Mouse (Mus musculus) cerebellum, adult 2 months (tissue): ENCODE measurements around the gene Asgr1.

Source experiments
- CTCF ChIP-seq: fragments of 200-500 bp; IDR thresholded peaks from 2 replicates; pipeline ENCODE4 v1.5.1; 2011; ENCODE audit warnings: low read depth, mild to moderate bottlenecking, control low read depth, low read length, moderate library complexity, borderline replicate concordance; ENCODE audit not compliant: insufficient read depth
- POLR2A ChIP-seq: fragments of 200-500 bp; IDR thresholded peaks from 2 replicates; pipeline ENCODE4 v1.6.1; 2011; ENCODE audit warnings: low read length, control low read depth, borderline replicate concordance; ENCODE audit not compliant: insufficient read depth

DNA sequence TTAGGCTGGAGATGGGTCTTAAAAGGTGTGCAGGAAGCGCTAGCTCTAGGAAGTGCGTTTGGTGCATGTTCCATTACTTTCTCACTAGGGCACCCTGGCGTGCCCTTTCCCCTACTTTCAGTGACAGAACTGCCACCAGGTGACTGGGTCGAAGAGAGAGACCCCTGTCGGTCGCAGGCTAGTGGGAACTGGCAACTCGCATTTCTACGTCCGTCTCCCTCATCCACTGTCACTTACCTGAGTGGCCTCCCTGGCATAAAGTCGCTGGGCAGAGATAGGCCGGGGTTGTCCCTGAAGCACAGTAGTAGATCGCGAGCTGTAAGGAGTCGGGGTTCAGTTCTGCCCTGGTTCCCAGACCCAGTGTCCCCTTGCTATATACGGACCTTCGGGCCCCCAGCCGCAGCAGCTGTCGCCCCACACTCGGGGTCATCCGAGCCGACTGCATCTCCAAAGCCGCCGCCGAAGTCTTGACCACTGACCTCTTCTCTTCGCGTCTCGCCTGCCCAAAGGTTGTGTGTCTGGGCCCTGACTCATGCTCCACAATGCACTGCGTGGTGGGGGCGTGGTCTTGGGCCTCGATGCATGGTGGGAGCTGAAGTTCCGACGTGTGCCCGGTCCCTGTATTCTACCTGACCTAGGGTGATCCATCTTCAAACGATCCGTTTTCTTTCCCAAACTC, 38.9 kb upstream of the Asgr1 start, which contains the start of gene Acadvl:
- TF ChIP-seq CTCF (peak; percentile 36; the same call in 1 of the 2 replicates), POLR2A (peak; percentile 86)
